Mouse (Mus musculus) intestine, embryonic 14.5 days (tissue): ENCODE measurements around the gene Cfap45. TPM values are rescaled to one million over a fixed set of nuclear protein-coding genes. Genes with fewer than 3 reads are reported as not detected.
A peak's percentile ranks its signal among the peaks of the same experiment; 100 is the strongest.

ENCODE experiments used
- ATAC-seq: fragments of 200-750 bp; cut with Nextera tagmentation; replicated peaks from 2 replicates; pipeline ENCODE4 v1.8.0; 2017; ENCODE audit warnings: low read depth, moderate number of reproducible peaks, moderate TSS enrichment, moderate library complexity; ENCODE audit not compliant: low FRiP score, low TSS enrichment
- DNase-seq: peaks from one replicate; pipeline ENCODE4 v3.0.0-alpha.2; 2018; ENCODE audit warnings: low spot score
- H3K27ac ChIP-seq: fragments of 300-500 bp; sonication (generic); 2 replicates; pipeline ENCODE4 v1.5.1; 2014; ENCODE audit warnings: low read depth, mild to moderate bottlenecking, control low read depth
- H3K27me3 ChIP-seq: fragments of 300-500 bp; sonication (generic); replicated peaks from 2 replicates; pipeline ENCODE4 v1.6.1; 2014; ENCODE audit warnings: low read length, control low read depth; ENCODE audit not compliant: control insufficient read depth, insufficient read depth
- H3K36me3 ChIP-seq: fragments of 300-500 bp; sonication (generic); 2 replicates; pipeline ENCODE4 v1.6.1; 2014; ENCODE audit warnings: low read length, control low read depth; ENCODE audit not compliant: control insufficient read depth, insufficient read depth
- H3K4me1 ChIP-seq: fragments of 300-500 bp; sonication (generic); replicated peaks from 2 replicates; pipeline ENCODE4 v1.6.1; 2014; ENCODE audit warnings: low read length, control low read depth, mixed read lengths; ENCODE audit not compliant: control insufficient read depth, insufficient read depth
- H3K4me2 ChIP-seq: fragments of 300-500 bp; sonication (generic); 2 replicates; pipeline ENCODE4 v1.6.1; 2014; ENCODE audit warnings: low read length
- H3K4me3 ChIP-seq: fragments of 300-500 bp; sonication (generic); 2 replicates; pipeline ENCODE4 v1.5.1; 2014; ENCODE audit warnings: low read depth, low read length, control low read depth, mixed read lengths
- H3K9ac ChIP-seq: fragments of 300-500 bp; sonication (generic); 2 replicates; pipeline ENCODE4 v1.6.1; 2014; ENCODE audit warnings: mild to moderate bottlenecking, low read length
- H3K9me3 ChIP-seq: fragments of 300-500 bp; sonication (generic); 2 replicates; pipeline ENCODE4 v1.6.1; 2016; ENCODE audit warnings: low read length, control low read depth; ENCODE audit not compliant: control insufficient read depth
- WGBS: fragments of 180-500 bp; shearing (Covaris S2); extraction: QIAGEN DNeasy Blood & Tissue Kit; methylation state at CpG from one replicate; pipeline ENCODE4 v1.1.7; 2014; 5-methylcytosine and 5-hydroxymethylcytosine counted together
- polyA plus RNA-seq: library from polyadenylated mRNA; unstranded; fragments of >200 nt; fragmentation: Nextera tagmentation; extraction: Ambion mirVana; gene quantifications from 2 replicates; pipeline ENCODE4 v1.2.1, GENCODE M21; 2014

Gene Cfap45
- polyA plus RNA-seq, 1 experiment from 2014 or later = 1.9 TPM

DNA sequence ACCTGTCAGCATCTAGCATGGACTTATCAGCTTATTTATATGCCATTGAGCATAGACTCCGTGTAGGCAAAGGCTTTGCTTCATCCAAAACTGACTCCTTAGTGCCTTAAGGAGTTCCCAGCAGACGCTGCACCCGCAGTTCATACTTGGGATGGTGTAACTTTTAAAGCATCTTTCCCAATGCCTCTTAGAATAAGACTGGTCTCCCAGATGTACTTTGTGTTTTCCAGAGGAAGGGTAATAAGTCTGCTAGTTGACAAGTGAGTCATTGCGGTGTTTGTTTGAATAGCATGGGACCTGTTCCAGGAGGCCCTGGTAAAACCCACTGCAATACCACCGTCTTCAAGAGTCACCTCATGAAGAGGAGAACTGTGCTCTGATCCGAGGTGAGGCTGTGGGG lies 59.5 kb downstream of the Cfap45 start:
- no peak for ATAC-seq
- DNase-seq = no peak
- WGBS = 59% methylated on average over 6 of the region's 6 CpGs
- Histone ChIP-seq H3K9ac (no peak overlapping the region), H3K36me3 (no peaks in the 10 kb centered on the region), H3K4me2 (no peak overlapping the region), H3K4me3 (no peak overlapping the region), H3K27ac (no peak overlapping the region), H3K9me3 (no peaks in the 10 kb centered on the region), H3K27me3 (no peaks in the 10 kb centered on the region), H3K4me1 (no peaks in the 10 kb centered on the region)

DNA sequence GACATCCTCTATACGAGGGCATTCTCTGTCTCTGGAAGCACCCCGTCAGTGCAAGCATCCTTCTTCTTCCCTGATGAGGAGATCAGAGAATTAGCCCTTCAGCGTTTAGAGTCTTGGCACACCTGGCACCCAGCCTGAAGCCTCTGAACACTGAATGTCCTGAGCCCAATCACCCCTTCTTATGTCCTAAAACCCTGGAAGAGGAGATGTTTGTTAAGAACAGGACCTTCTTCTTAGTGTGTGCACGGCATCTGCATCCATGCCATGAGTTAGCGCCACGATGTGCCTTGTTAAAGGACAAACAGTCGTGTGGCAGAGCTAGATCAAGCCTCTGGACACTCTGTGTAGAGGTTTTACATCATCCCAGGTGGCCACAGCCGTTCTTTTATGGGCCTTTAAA lies 61.8 kb downstream of the Cfap45 start:
- Histone ChIP-seq H3K4me2 (no peak overlapping the region), H3K9me3 (no peaks in the 10 kb centered on the region), H3K27ac (no peak overlapping the region), H3K36me3 (no peaks in the 10 kb centered on the region), H3K4me1 (no peaks in the 10 kb centered on the region), H3K4me3 (no peak overlapping the region), H3K9ac (no peak overlapping the region), H3K27me3 (no peaks in the 10 kb centered on the region)
- 78% methylated on average over 8 of the region's 8 CpGs for WGBS
- ATAC-seq (no peak), DNase-seq (no peak)

GRCm38 (mm10) chr1:172584271-172584670 lies 63.7 kb downstream of the Cfap45 start:
- no peaks in the 10 kb centered on the region for H3K4me1 ChIP-seq
- H3K9me3 ChIP-seq = no peaks in the 10 kb centered on the region
- no peak for ATAC-seq
- H3K9ac ChIP-seq = no peak overlapping the region
- no peaks in the 10 kb centered on the region for H3K36me3 ChIP-seq
- DNase-seq = peak; percentile 40
- H3K27ac ChIP-seq = no peak overlapping the region
- no peak overlapping the region for H3K4me2 ChIP-seq
- no peaks in the 10 kb centered on the region for H3K27me3 ChIP-seq
- 88% methylated on average over 6 of the region's 6 CpGs for WGBS
- H3K4me3 ChIP-seq = no peak overlapping the region

- no peak for DNase-seq
- Histone ChIP-seq H3K27ac (no peak overlapping the region), H3K4me3 (no peak overlapping the region), H3K9ac (no peak overlapping the region), H3K4me1 (no peaks in the 10 kb centered on the region), H3K4me2 (no peak overlapping the region), H3K9me3 (no peaks in the 10 kb centered on the region), H3K27me3 (no peaks in the 10 kb centered on the region), H3K36me3 (no peaks in the 10 kb centered on the region)
- ATAC-seq = no peak
- WGBS = 47% methylated on average over 4 of the region's 4 CpGs
These were observed 64.4 kb downstream of the Cfap45 start for GRCm38 (mm10) chr1:172585026-172585425.

GRCm38 (mm10) chr1:172585612-172586567 lies 65.3 kb downstream of the Cfap45 start:
- Histone ChIP-seq H3K4me3 (no peak overlapping the region), H3K36me3 (no peaks in the 10 kb centered on the region), H3K9ac (no peak overlapping the region), H3K27me3 (no peaks in the 10 kb centered on the region), H3K27ac (no peak overlapping the region), H3K9me3 (no peaks in the 10 kb centered on the region), H3K4me1 (no peaks in the 10 kb centered on the region), H3K4me2 (no peak overlapping the region)
- no peak for ATAC-seq
- WGBS = 38% methylated on average over 26 of the region's 26 CpGs
- DNase-seq = no peak

- no peak within 1 kb of the TSS for H3K4me2 ChIP-seq
- no peak within 1 kb of the TSS for H3K27ac ChIP-seq
- H3K9me3 ChIP-seq = no peaks in the 10 kb centered on the region
- no peaks in the 10 kb centered on the region for H3K4me1 ChIP-seq
- WGBS = 72% methylated on average over 7 of the region's 7 CpGs
- ATAC-seq (no peak), DNase-seq (no peak)
- no peak within 1 kb of the TSS for H3K4me3 ChIP-seq
- H3K27me3 ChIP-seq = no peaks in the 10 kb centered on the region
- no peak within 1 kb of the TSS for H3K9ac ChIP-seq
- H3K36me3 ChIP-seq = no peaks in the 10 kb centered on the region
These were observed 69.8 kb downstream of the Cfap45 start, which contains the start of gene Slamf8 for GRCm38 (mm10) chr1:172590385-172590784. Gene Slamf8 (minus strand): TSS chr1:172590568.

DNA sequence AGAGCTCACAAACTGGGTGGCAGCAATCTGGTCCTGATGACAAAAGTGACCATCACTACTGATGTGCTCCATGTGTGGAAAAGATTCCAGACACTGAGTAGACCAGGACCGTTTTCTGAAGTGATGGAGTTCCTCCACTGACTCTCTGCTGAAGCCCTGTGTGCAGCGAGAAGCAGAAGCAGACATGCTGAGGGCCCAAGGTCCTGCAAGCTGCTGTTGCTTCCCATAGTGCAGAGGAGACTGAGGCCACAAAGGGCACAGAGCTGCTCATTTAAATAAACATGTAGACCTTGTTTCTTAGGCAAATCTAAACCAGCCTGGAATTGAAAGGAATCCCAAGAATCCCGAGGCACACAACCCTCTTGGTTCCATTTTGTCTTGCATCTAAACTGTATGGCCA lies 72.7 kb downstream of the Cfap45 start:
- no peak for DNase-seq

GRCm38 (mm10) chr1:172593956-172594355 lies 73.4 kb downstream of the Cfap45 start:
- WGBS = 88% methylated on average over 2 of the region's 2 CpGs
- no peak overlapping the region for H3K9ac ChIP-seq
- no peak overlapping the region for H3K4me3 ChIP-seq
- H3K36me3 ChIP-seq = no peaks in the 10 kb centered on the region
- ATAC-seq (no peak), DNase-seq (no peak)
- H3K4me1 ChIP-seq = no peaks in the 10 kb centered on the region
- H3K27me3 ChIP-seq = no peaks in the 10 kb centered on the region
- H3K9me3 ChIP-seq = no peaks in the 10 kb centered on the region
- H3K27ac ChIP-seq = no peak overlapping the region
- H3K4me2 ChIP-seq = no peak overlapping the region

More for the DNA sequence above, 72.7 kb downstream of the Cfap45 start:
- Histone ChIP-seq H3K4me2 (no peak overlapping the region), H3K9ac (no peak overlapping the region), H3K27ac (no peak overlapping the region), H3K27me3 (no peaks in the 10 kb centered on the region), H3K4me1 (no peaks in the 10 kb centered on the region), H3K4me3 (no peak overlapping the region), H3K36me3 (no peaks in the 10 kb centered on the region), H3K9me3 (no peaks in the 10 kb centered on the region)
- WGBS = 60% methylated on average over 3 of the region's 3 CpGs
- ATAC-seq = no peak

DNA sequence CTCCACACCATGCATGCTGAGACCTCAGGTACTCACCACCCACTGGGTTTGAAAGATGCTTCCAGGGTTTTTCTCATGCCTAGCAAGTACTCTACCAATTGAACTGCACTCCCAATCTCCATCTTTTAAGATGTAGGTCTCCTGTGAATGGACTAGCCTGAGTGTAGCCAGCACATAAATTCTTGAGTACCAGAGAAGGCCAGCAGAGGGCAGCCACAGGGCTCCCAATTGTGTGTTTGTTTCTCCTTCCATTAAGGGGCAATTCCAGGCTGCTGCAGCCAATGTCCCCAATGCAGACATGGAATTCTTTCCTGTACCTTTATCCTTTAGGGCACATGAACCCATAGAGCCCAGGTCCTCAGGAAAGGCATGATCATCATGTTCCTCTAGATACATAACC lies 73.9 kb downstream of the Cfap45 start:
- Histone ChIP-seq H3K4me2 (no peak overlapping the region), H3K9ac (no peak overlapping the region), H3K27me3 (no peaks in the 10 kb centered on the region), H3K9me3 (no peaks in the 10 kb centered on the region), H3K4me1 (no peaks in the 10 kb centered on the region), H3K36me3 (no peaks in the 10 kb centered on the region), H3K27ac (no peak overlapping the region), H3K4me3 (no peak overlapping the region)
- DNase-seq = peak; percentile 68
- ATAC-seq = no peak
